Mouse (Mus musculus): ENCODE results near the gene Ak5. TPM values are rescaled to one million over a fixed set of nuclear protein-coding genes. Genes with fewer than 3 reads are reported as not detected.
"Not testable (repeated sequence)": the region's sequence is repeated elsewhere in the genome, so short reads cannot be mapped to it uniquely, and the experiment has no call there.

Gene Ak5
- polyA plus RNA-seq, 1 experiment from 2014 or later = 1.9 TPM

DNA sequence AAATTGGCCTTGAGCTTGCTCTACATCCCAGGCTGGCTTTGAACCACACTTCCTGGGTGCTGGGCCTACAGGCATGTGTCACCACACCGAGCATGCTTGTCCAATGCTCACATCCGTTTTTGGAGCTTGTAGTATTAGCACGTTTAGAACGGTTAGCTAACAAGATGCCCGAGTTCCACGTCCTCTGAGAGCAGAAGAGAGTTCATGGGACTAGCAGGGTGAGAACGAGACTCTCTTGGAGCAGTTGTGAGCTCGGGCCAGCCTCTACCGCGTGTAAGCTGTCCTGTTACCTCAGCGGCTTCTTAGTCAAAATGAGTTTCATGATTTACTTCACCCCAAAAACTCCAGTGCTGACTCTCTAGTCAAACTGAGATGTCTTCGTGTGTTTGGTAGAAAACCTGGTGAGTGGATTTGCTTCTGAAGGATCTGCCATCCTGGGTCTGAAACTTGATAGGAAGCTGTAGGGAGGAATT, 199.6 kb downstream of the Ak5 start:
- no peaks in the 10 kb centered on the region for H3K36me3 ChIP-seq
- no peaks in the 10 kb centered on the region for H3K4me1 ChIP-seq
- H3K4me3 ChIP-seq = no peak overlapping the region
- ATAC-seq (ENCODE audit: insufficient number of reproducible peaks, insufficient read depth, low FRiP score, low TSS enrichment) = no peak
- no peak overlapping the region for H3K4me2 ChIP-seq (replicated peaks)
- H3K27ac ChIP-seq = no peak overlapping the region
- H3K27me3 ChIP-seq = no peaks in the 10 kb centered on the region
- H3K9me3 ChIP-seq = no peaks in the 10 kb centered on the region
- WGBS = 83% methylated on average over 12 of the region's 12 CpGs
- no peak overlapping the region; the same call in 1 of the 2 replicates for H3K9ac ChIP-seq

- Histone ChIP-seq H3K9me3 (no peaks in the 10 kb centered on the region), H3K4me1 (no peaks in the 10 kb centered on the region), H3K4me2 (replicated peaks) (no peak overlapping the region), H3K4me3 (no peak overlapping the region), H3K27me3 (no peaks in the 10 kb centered on the region), H3K27ac (no peak overlapping the region), H3K9ac (no peak overlapping the region), H3K36me3 (no peaks in the 10 kb centered on the region)
- 83% methylated on average over 8 of the region's 8 CpGs for WGBS
- ATAC-seq (ENCODE audit: insufficient number of reproducible peaks, insufficient read depth, low FRiP score, low TSS enrichment) = no peak
Measured at GRCm38 (mm10) chr3:152468032-152468431, 200.1 kb downstream of the Ak5 start.

DNA sequence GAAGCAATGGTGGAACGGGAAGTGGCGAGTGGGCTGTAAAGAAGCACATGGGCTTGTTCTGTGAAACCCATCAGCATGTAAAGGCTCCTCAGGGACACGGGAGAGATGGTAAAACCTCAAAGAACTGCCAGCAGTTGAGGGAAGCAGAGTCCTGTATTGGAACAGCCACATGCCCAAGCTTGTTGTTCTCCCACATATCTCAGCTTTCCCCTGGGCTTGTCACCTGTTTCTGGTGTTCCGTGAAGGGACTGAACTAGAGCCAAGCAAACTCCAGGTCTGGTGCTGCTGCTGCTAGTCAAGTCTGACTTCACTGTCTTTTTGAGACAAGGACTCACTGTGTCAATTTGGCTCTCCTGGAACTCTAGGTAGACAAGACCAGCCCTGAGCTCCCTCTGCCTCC, 200.8 kb downstream of the Ak5 start:
- H3K9me3 ChIP-seq = no peaks in the 10 kb centered on the region
- no peak for ATAC-seq (ENCODE audit: insufficient number of reproducible peaks, insufficient read depth, low FRiP score, low TSS enrichment)
- H3K36me3 ChIP-seq = peaks cover 4% of the 10 kb centered on the region; the same call in 1 of the 2 replicates
- H3K9ac ChIP-seq = no peak overlapping the region
- no peaks in the 10 kb centered on the region for H3K4me1 ChIP-seq
- no peak overlapping the region for H3K4me3 ChIP-seq
- H3K4me2 ChIP-seq (replicated peaks) = no peak overlapping the region
- H3K27me3 ChIP-seq = no peaks in the 10 kb centered on the region
- WGBS = 80% methylated on average over 4 of the region's 4 CpGs
- H3K27ac ChIP-seq = no peak overlapping the region

- Histone ChIP-seq H3K4me2 (replicated peaks) (no peak overlapping the region), H3K4me3 (no peak overlapping the region), H3K9me3 (no peaks in the 10 kb centered on the region), H3K27me3 (no peaks in the 10 kb centered on the region), H3K9ac (no peak overlapping the region), H3K36me3 (peaks cover 7% of the 10 kb centered on the region; the same call in 1 of the 2 replicates), H3K4me1 (no peaks in the 10 kb centered on the region), H3K27ac (no peak overlapping the region)
- WGBS = 87% methylated on average over 9 of the region's 9 CpGs
- ATAC-seq (ENCODE audit: insufficient number of reproducible peaks, insufficient read depth, low FRiP score, low TSS enrichment) = no peak
Measured at GRCm38 (mm10) chr3:152466849-152467248, 201.3 kb downstream of the Ak5 start.

DNA sequence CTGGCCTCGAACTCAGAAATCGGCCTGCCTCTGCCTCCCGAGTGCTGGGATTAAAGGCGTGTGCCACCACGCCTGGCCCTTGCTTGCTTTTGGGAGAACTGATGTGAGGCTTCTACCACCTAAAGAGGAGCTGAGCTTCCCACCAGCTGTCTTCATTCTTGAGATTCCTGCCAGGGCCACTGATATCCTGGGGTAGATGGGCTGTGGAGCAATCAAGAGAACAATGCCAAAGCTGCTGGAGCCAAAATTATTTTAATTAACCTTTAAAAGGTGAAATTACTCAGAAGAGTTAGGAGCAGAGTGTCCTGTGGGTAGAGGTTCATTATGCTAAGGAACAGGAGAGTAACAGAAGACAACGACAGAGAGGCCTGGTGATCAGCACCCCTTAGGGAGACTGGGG, 202.8 kb downstream of the Ak5 start:
- no peak overlapping the region for H3K4me2 ChIP-seq (replicated peaks)
- ATAC-seq (ENCODE audit: insufficient number of reproducible peaks, insufficient read depth, low FRiP score, low TSS enrichment) = no peak
- no peak overlapping the region for H3K27ac ChIP-seq
- WGBS = 84% methylated on average over 6 of the region's 6 CpGs
- no peaks in the 10 kb centered on the region for H3K27me3 ChIP-seq
- no peak overlapping the region for H3K4me3 ChIP-seq
- no peak overlapping the region for H3K9ac ChIP-seq
- peaks cover 8% of the 10 kb centered on the region; the same call in 1 of the 2 replicates for H3K4me1 ChIP-seq
- no peaks in the 10 kb centered on the region for H3K9me3 ChIP-seq
- peaks cover 20% of the 10 kb centered on the region for H3K36me3 ChIP-seq

GRCm38 (mm10) chr3:152464462-152464861, 203.7 kb downstream of the Ak5 start:
- Histone ChIP-seq H3K4me2 (replicated peaks) (no peak overlapping the region), H3K4me3 (no peak overlapping the region), H3K27ac (no peak overlapping the region), H3K27me3 (no peaks in the 10 kb centered on the region), H3K36me3 (peaks cover 23% of the 10 kb centered on the region), H3K4me1 (peaks cover 8% of the 10 kb centered on the region; the same call in 1 of the 2 replicates), H3K9me3 (no peaks in the 10 kb centered on the region), H3K9ac (no peak overlapping the region)
- no peak for ATAC-seq (ENCODE audit: insufficient number of reproducible peaks, insufficient read depth, low FRiP score, low TSS enrichment)
- WGBS = 94% methylated on average over 3 of the region's 3 CpGs

GRCm38 (mm10) chr3:152462900-152463299, 205.3 kb downstream of the Ak5 start:
- H3K4me3 ChIP-seq = no peak overlapping the region
- peaks cover 27% of the 10 kb centered on the region for H3K36me3 ChIP-seq
- no peak overlapping the region for H3K9ac ChIP-seq
- H3K9me3 ChIP-seq = no peaks in the 10 kb centered on the region
- H3K27me3 ChIP-seq = no peaks in the 10 kb centered on the region
- 95% methylated on average over 10 of the region's 10 CpGs for WGBS
- no peak for ATAC-seq (ENCODE audit: insufficient number of reproducible peaks, insufficient read depth, low FRiP score, low TSS enrichment)
- H3K4me2 ChIP-seq (replicated peaks) = no peak overlapping the region
- no peak overlapping the region for H3K27ac ChIP-seq
- peaks cover 8% of the 10 kb centered on the region; the same call in 1 of the 2 replicates for H3K4me1 ChIP-seq

GRCm38 (mm10) chr3:152462038-152462547, 206.1 kb downstream of the Ak5 start:
- H3K9me3 ChIP-seq = no peaks in the 10 kb centered on the region
- no peak overlapping the region for H3K27ac ChIP-seq
- H3K4me1 ChIP-seq = peaks cover 8% of the 10 kb centered on the region; the same call in 1 of the 2 replicates
- H3K4me2 ChIP-seq (replicated peaks) = no peak overlapping the region
- H3K9ac ChIP-seq = no peak overlapping the region
- no peaks in the 10 kb centered on the region for H3K27me3 ChIP-seq
- peaks cover 35% of the 10 kb centered on the region for H3K36me3 ChIP-seq
- H3K4me3 ChIP-seq = no peak overlapping the region
- no peak for ATAC-seq (ENCODE audit: insufficient number of reproducible peaks, insufficient read depth, low FRiP score, low TSS enrichment)
- 88% methylated on average over 10 of the region's 10 CpGs for WGBS

DNA sequence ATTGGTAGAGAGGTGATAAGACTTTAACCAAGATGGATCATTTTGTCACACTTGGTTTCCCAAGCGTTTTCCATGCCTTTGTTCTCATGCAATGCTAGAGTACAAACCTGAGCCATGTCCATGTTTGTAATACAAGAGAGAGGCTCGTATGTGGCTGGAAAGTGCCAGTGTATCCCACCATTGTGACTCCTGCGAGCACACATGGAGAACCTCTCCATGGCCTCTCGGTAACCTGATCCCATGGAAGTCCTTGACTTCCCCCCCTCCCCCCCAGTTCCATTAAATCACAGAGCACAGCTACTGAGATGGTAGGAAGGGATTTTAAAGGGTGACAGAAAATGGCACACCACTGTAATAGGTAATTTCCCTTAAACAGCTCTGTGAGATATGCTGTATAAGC, 207.4 kb downstream of the Ak5 start:
- ATAC-seq (ENCODE audit: insufficient number of reproducible peaks, insufficient read depth, low FRiP score, low TSS enrichment) = no peak
- H3K27ac ChIP-seq = no peak overlapping the region
- WGBS = 37% methylated on average over 4 of the region's 4 CpGs
- peaks cover 8% of the 10 kb centered on the region; the same call in 1 of the 2 replicates for H3K4me1 ChIP-seq
- H3K4me2 ChIP-seq (replicated peaks) = no peak overlapping the region
- no peaks in the 10 kb centered on the region for H3K9me3 ChIP-seq
- H3K27me3 ChIP-seq = no peaks in the 10 kb centered on the region
- no peak overlapping the region for H3K4me3 ChIP-seq
- H3K9ac ChIP-seq = no peak overlapping the region
- H3K36me3 ChIP-seq = peaks cover 48% of the 10 kb centered on the region

DNA sequence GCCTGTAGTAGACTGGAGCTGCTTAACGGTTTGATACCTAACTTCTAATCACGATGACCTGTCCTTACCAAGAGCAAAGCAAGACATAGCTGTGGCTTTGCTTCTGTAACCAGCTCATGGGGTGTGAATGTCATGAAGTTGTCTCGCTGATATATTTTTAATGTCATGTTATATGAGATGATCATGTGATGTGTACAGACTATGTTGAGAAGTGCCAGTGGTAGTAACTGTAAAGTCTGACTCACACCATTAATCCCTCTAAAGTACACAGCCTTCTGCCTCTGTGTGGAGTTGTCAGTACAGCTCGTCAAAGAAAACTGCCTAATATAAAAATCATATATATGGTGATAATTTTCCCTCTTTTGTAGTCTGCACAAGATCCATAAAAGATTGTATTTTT, 209.3 kb downstream of the Ak5 start:
- 93% methylated on average over 4 of the region's 4 CpGs for WGBS
- not testable (repeated sequence) for H3K9ac ChIP-seq; ATAC-seq (ENCODE audit: insufficient number of reproducible peaks, insufficient read depth, low FRiP score, low TSS enrichment); H3K4me3 ChIP-seq; H3K4me1 ChIP-seq; H3K27me3 ChIP-seq; H3K27ac ChIP-seq; H3K9me3 ChIP-seq; H3K4me2 ChIP-seq (replicated peaks)
- peaks cover 65% of the 10 kb centered on the region for H3K36me3 ChIP-seq

- no peak overlapping the region for H3K4me2 ChIP-seq (replicated peaks)
- WGBS = 95% methylated on average over 2 of the region's 2 CpGs
- ATAC-seq (ENCODE audit: insufficient number of reproducible peaks, insufficient read depth, low FRiP score, low TSS enrichment) = no peak
Measured at GRCm38 (mm10) chr3:152457308-152458035, 210.7 kb downstream of the Ak5 start.

DNA sequence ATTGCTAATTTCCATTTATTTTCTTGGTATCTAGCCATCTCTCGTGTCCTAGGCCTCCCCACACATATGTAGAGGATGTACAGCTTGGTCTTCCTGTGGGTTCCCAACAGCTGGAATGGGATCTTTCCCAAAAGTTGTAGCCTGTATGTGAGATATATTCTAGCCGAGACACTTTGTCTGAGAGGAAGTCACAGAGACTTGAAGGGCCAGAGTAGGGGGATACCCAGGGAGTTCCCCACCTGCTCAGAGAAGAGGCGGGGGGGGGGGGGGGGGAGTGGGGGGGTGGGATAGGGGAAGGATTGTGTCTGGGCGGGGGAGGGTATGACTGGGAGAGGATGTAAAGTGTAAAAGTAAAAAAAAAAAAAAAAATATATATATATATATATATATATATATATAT, 215.0 kb downstream of the Ak5 start:
- H3K4me3 ChIP-seq = no peak overlapping the region
- H3K9ac ChIP-seq = no peak overlapping the region
- ATAC-seq (ENCODE audit: insufficient number of reproducible peaks, insufficient read depth, low FRiP score, low TSS enrichment) = no peak
- H3K4me2 ChIP-seq (replicated peaks) = no peak overlapping the region
- H3K27me3 ChIP-seq = no peaks in the 10 kb centered on the region
- H3K27ac ChIP-seq = no peak overlapping the region
- WGBS = 100% methylated on average over 2 of the region's 4 CpGs
- peaks cover 63% of the 10 kb centered on the region for H3K36me3 ChIP-seq
- no peaks in the 10 kb centered on the region for H3K9me3 ChIP-seq
- H3K4me1 ChIP-seq = no peaks in the 10 kb centered on the region

More at GRCm38 (mm10) chr3:152457308-152458035, 210.7 kb downstream of the Ak5 start:
- Histone ChIP-seq H3K9me3 (no peaks in the 10 kb centered on the region), H3K27ac (no peak overlapping the region), H3K4me3 (no peak overlapping the region), H3K27me3 (no peaks in the 10 kb centered on the region), H3K36me3 (peaks cover 63% of the 10 kb centered on the region), H3K4me1 (peaks cover 8% of the 10 kb centered on the region; the same call in 1 of the 2 replicates), H3K9ac (no peak overlapping the region)
